Mouse (Mus musculus) T-cell, adult 66 days (primary cell): Measurements from ENCODE around the gene H2-Q1. TPM values are rescaled to one million over a fixed set of nuclear protein-coding genes. Genes with fewer than 3 reads are reported as not detected.

Experiments used
- total RNA-seq, 2 experiments: library from RNA; stranded (reverse); gene quantifications; 3 replicates in 1 of 2; 4 replicates in 1 of 2; pipeline ENCODE4 v1.2.4; 2023

The H2-Q1 gene
- total RNA-seq, result 10 to 100 TPM; 17.9 to 23.8 TPM

GRCm38 (mm10) chr17:35320327-35321081 lies at the start of gene H2-Q1:
Gene H2-Q1, plus strand, starts transcription at chr17:35320405.

GRCm38 (mm10) chr17:35342071-35342671 lies 22.0 kb downstream of the H2-Q1 start, which contains the start of gene H2-Q2:
Gene H2-Q2, plus strand, starts transcription at chr17:35342242.

Other genes with a start within 250 kb of the H2-Q1 start
- gene Ly6g6e, start 243.5 kb upstream of the H2-Q1 start, total RNA-seq, result not detected
- gene Ly6g6d, start 242.3 kb upstream of the H2-Q1 start, total RNA-seq, result not detected
- not detected for gene Ly6g6f, start 234.8 kb upstream of the H2-Q1 start, total RNA-seq
- gene Abhd16a, start 231.1 kb upstream of the H2-Q1 start, total RNA-seq, result 10 to 100 TPM; 73.4 to 81.3 TPM
- gene Ly6g5c, start 212.1 kb upstream of the H2-Q1 start, total RNA-seq, result not detected
- gene Ly6g5b, start 205.0 kb upstream of the H2-Q1 start, total RNA-seq, result 1 to 10 TPM; 2.7 to 5.4 TPM
- 10 to 100 TPM; 33.5 to 34.9 TPM for gene Gpank1, start 198.9 kb upstream of the H2-Q1 start, total RNA-seq
- gene Csnk2b, start 198.4 kb upstream of the H2-Q1 start, total RNA-seq, result 100 to 1,000 TPM; 152 to 162 TPM
- 10 to 100 TPM; 26.0 to 26.8 TPM for gene D17H6S53E, start 194.0 kb upstream of the H2-Q1 start, total RNA-seq
- gene Apom, start 188.4 kb upstream of the H2-Q1 start, total RNA-seq, result 1 to 10 TPM in 1 of 2 experiments, under 1 TPM in 1; 0.55 to 1.7 TPM
- 100 to 1,000 TPM; 403 to 408 TPM for gene Bag6, start 185.2 kb upstream of the H2-Q1 start, total RNA-seq
- gene Prrc2a, start 155.5 kb upstream of the H2-Q1 start, total RNA-seq, result 100 to 1,000 TPM; 299 to 313 TPM
- gene Aif1, start 144.3 kb upstream of the H2-Q1 start, total RNA-seq, result 1 to 10 TPM; 1.2 to 2.0 TPM
- 1 to 10 TPM; 4.5 to 8.7 TPM for gene Lst1, start 132.0 kb upstream of the H2-Q1 start, total RNA-seq
- 100 to 1,000 TPM; 598 to 633 TPM for gene Ltb, start 126.0 kb upstream of the H2-Q1 start, total RNA-seq
- 10 to 100 TPM; 17.7 to 18.6 TPM for gene Tnf, start 118.4 kb upstream of the H2-Q1 start, total RNA-seq
- gene Lta, start 115.1 kb upstream of the H2-Q1 start, total RNA-seq, result 10 to 100 TPM; 14.1 to 17.3 TPM
- not detected for gene Gm16181, start 99.6 kb upstream of the H2-Q1 start, total RNA-seq
- gene Atp6v1g2, start 86.7 kb upstream of the H2-Q1 start, total RNA-seq, result 1 to 10 TPM; 2.8 to 3.1 TPM
- gene Nfkbil1, start 84.6 kb upstream of the H2-Q1 start, total RNA-seq, result 10 to 100 TPM; 15.8 to 16.0 TPM
- gene Ddx39b, start 78.7 kb upstream of the H2-Q1 start, total RNA-seq, result 100 to 1,000 TPM; 432 to 439 TPM
- 1,000 to 10,000 TPM; 2,662 to 2,726 TPM for gene H2-D1, start 57.7 kb upstream of the H2-Q1 start, total RNA-seq
- 10 to 100 TPM; 13.7 to 17.0 TPM for gene H2-Q2, start 21.8 kb downstream of the H2-Q1 start, total RNA-seq
- 100 to 1,000 TPM; 534 to 564 TPM for gene H2-Q4, start 59.2 kb downstream of the H2-Q1 start, total RNA-seq
- 100 to 1,000 TPM; 203 to 218 TPM for gene H2-Q6, start 104.4 kb downstream of the H2-Q1 start, total RNA-seq
- gene H2-Q7, start 118.8 kb downstream of the H2-Q1 start, total RNA-seq, result 100 to 1,000 TPM; 546 to 576 TPM
- 10 to 100 TPM; 83.5 to 96.7 TPM for gene H2-Q10, start 149.7 kb downstream of the H2-Q1 start, total RNA-seq
- 1 to 10 TPM in 1 of 2 experiments, not detected in 1; 1.1 TPM for gene Pou5f1, start 185.6 kb downstream of the H2-Q1 start, total RNA-seq
- gene Tcf19, start 196.4 kb downstream of the H2-Q1 start, total RNA-seq, result 10 to 100 TPM in 1 of 2 experiments, 1 to 10 TPM in 1; 9.7 to 14.6 TPM
- gene Cchcr1, start 196.7 kb downstream of the H2-Q1 start, total RNA-seq, result 10 to 100 TPM; 16.7 to 18.7 TPM
- under 1 TPM in 1 of 2 experiments, not detected in 1; 0.70 TPM for gene Psors1c2, start 212.8 kb downstream of the H2-Q1 start, total RNA-seq
- gene Cdsn, start 231.7 kb downstream of the H2-Q1 start, total RNA-seq, result not detected
- not detected for gene 2300002M23Rik, start 247.0 kb downstream of the H2-Q1 start, total RNA-seq